Mouse (Mus musculus) stomach, embryonic 15.5 days (tissue): Measurements from ENCODE around the gene Mfap3. TPM values are rescaled to one million over a fixed set of nuclear protein-coding genes. Genes with fewer than 3 reads are reported as not detected.

ENCODE experiments used
- ATAC-seq: fragments of 200-750 bp; cut with Nextera tagmentation; 2 replicates; pipeline ENCODE4 v1.8.0; 2017; ENCODE audit warnings: low read depth, moderate number of reproducible peaks, moderate TSS enrichment; ENCODE audit not compliant: insufficient read depth, low FRiP score
- H3K27ac ChIP-seq: fragments of 300-500 bp; sonication (generic); 2 replicates; pipeline ENCODE4 v1.5.1; 2015; ENCODE audit warnings: mild to moderate bottlenecking, inconsistent platforms
- H3K27me3 ChIP-seq: fragments of 300-500 bp; sonication (generic); replicated peaks from 2 replicates; pipeline ENCODE4 v1.6.1; 2015; ENCODE audit warnings: inconsistent platforms
- H3K36me3 ChIP-seq: fragments of 300-500 bp; sonication (generic); 2 replicates; pipeline ENCODE4 v1.6.1; 2015; ENCODE audit warnings: inconsistent platforms
- H3K4me1 ChIP-seq: fragments of 300-500 bp; sonication (generic); 2 replicates; pipeline ENCODE4 v1.6.1; 2015; ENCODE audit warnings: inconsistent platforms
- H3K4me2 ChIP-seq: fragments of 300-500 bp; sonication (generic); 2 replicates; pipeline ENCODE4 v1.6.1; 2015; ENCODE audit warnings: mild to moderate bottlenecking, inconsistent platforms
- H3K4me3 ChIP-seq: fragments of 300-500 bp; sonication (generic); replicated peaks from 2 replicates; pipeline ENCODE4 v1.5.1; 2015; ENCODE audit warnings: inconsistent platforms
- H3K9ac ChIP-seq: fragments of 300-500 bp; sonication (generic); 2 replicates; pipeline ENCODE4 v1.6.1; 2015; ENCODE audit warnings: inconsistent platforms
- H3K9me3 ChIP-seq: fragments of 300-500 bp; sonication (generic); 2 replicates; pipeline ENCODE4 v1.6.1; 2016; ENCODE audit warnings: inconsistent platforms
- WGBS: fragments of 180-500 bp; shearing (Covaris S2); methylation state at CpG from one replicate; pipeline ENCODE4 v1.1.7; 2015; 5-methylcytosine and 5-hydroxymethylcytosine counted together
- polyA plus RNA-seq: library from polyadenylated mRNA; unstranded; fragments of >200 nt; fragmentation: Nextera tagmentation; extraction: Ambion mirVana; gene quantifications from 2 replicates; pipeline ENCODE4 v1.2.1, GENCODE M21; 2015

Gene Mfap3
- polyA plus RNA-seq, 1 experiment from 2014 or later, result 42.7 TPM

GRCm38 (mm10) chr11:57566091-57567035, 47.9 kb downstream of the Mfap3 start:
- Histone ChIP-seq H3K4me2 (no peak overlapping the region), H3K27me3 (no peaks in the 10 kb centered on the region), H3K4me1 (no peaks in the 10 kb centered on the region), H3K4me3 (no peak overlapping the region), H3K36me3 (no peaks in the 10 kb centered on the region), H3K9ac (no peak overlapping the region), H3K9me3 (no peaks in the 10 kb centered on the region), H3K27ac (no peak overlapping the region)
- WGBS, result 36% methylated on average over 18 of the region's 18 CpGs
- no peak for ATAC-seq

- no peaks in the 10 kb centered on the region for H3K4me1 ChIP-seq
- WGBS, result 81% methylated on average over 2 of the region's 2 CpGs
- H3K9me3 ChIP-seq, result no peaks in the 10 kb centered on the region
- H3K4me2 ChIP-seq, result no peak overlapping the region
- H3K4me3 ChIP-seq, result no peak overlapping the region
- ATAC-seq, result no peak
- no peak overlapping the region for H3K27ac ChIP-seq
- no peak overlapping the region for H3K9ac ChIP-seq
- H3K27me3 ChIP-seq, result no peaks in the 10 kb centered on the region
- no peaks in the 10 kb centered on the region for H3K36me3 ChIP-seq
These were observed 50.6 kb downstream of the Mfap3 start for GRCm38 (mm10) chr11:57568950-57569490.

GRCm38 (mm10) chr11:57571035-57571434, 52.6 kb downstream of the Mfap3 start:
- Histone ChIP-seq H3K9me3 (no peaks in the 10 kb centered on the region), H3K4me2 (no peak overlapping the region), H3K27ac (no peak overlapping the region), H3K4me1 (no peaks in the 10 kb centered on the region), H3K4me3 (no peak overlapping the region), H3K9ac (no peak overlapping the region), H3K36me3 (no peaks in the 10 kb centered on the region), H3K27me3 (no peaks in the 10 kb centered on the region)
- ATAC-seq, result no peak
- 87% methylated on average over 3 of the region's 3 CpGs for WGBS

GRCm38 (mm10) chr11:57573686-57574274, 55.3 kb downstream of the Mfap3 start:
- no peak for ATAC-seq
- no peak overlapping the region for H3K9ac ChIP-seq

GRCm38 (mm10) chr11:57576871-57577515, 58.5 kb downstream of the Mfap3 start:
- Histone ChIP-seq H3K4me2 (no peak overlapping the region), H3K9ac (no peak overlapping the region), H3K27me3 (no peaks in the 10 kb centered on the region), H3K4me3 (no peak overlapping the region), H3K36me3 (no peaks in the 10 kb centered on the region), H3K4me1 (no peaks in the 10 kb centered on the region), H3K9me3 (no peaks in the 10 kb centered on the region), H3K27ac (no peak overlapping the region)
- ATAC-seq, result no peak
- 74% methylated on average over 6 of the region's 6 CpGs for WGBS

More at GRCm38 (mm10) chr11:57573686-57574274, 55.3 kb downstream of the Mfap3 start:
- Histone ChIP-seq H3K27me3 (no peaks in the 10 kb centered on the region), H3K4me2 (no peak overlapping the region), H3K36me3 (no peaks in the 10 kb centered on the region), H3K4me1 (no peaks in the 10 kb centered on the region), H3K9me3 (no peaks in the 10 kb centered on the region), H3K27ac (no peak overlapping the region), H3K4me3 (no peak overlapping the region)
- WGBS, result 36% methylated on average over 14 of the region's 14 CpGs

- Histone ChIP-seq H3K36me3 (no peaks in the 10 kb centered on the region), H3K27me3 (no peaks in the 10 kb centered on the region), H3K9ac (no peak overlapping the region), H3K27ac (no peak overlapping the region), H3K4me2 (no peak overlapping the region), H3K4me1 (no peaks in the 10 kb centered on the region), H3K4me3 (no peak overlapping the region), H3K9me3 (no peaks in the 10 kb centered on the region)
- 24% methylated on average over 10 of the region's 10 CpGs for WGBS
- no peak for ATAC-seq
These were observed 64.6 kb downstream of the Mfap3 start for GRCm38 (mm10) chr11:57582818-57583635.

Other genes with a start within 250 kb of the Mfap3 start
- 72.0 and 75.2 TPM in 2 replicates for gene Fam114a2, start within 50 bp of the Mfap3 start, polyA plus RNA-seq
- 19.8 and 20.5 TPM in 2 replicates for gene Galnt10, start 126.8 kb downstream of the Mfap3 start, polyA plus RNA-seq